Mouse (Mus musculus) MN1 (cell line): ENCODE data around the gene Ndel1.

ENCODE experiments used
- DNase-seq: peaks from one replicate; pipeline ENCODE4 v3.0.0-alpha.2; 2016; ENCODE audit warnings: low spot score

Ndel1 gene

GRCm38 (mm10) chr11:68871748-68872147, at the start of gene Ndel1:
TSS of gene Ndel1 (minus strand) at chr11:68871858.
- DNase-seq: no peak

DNA sequence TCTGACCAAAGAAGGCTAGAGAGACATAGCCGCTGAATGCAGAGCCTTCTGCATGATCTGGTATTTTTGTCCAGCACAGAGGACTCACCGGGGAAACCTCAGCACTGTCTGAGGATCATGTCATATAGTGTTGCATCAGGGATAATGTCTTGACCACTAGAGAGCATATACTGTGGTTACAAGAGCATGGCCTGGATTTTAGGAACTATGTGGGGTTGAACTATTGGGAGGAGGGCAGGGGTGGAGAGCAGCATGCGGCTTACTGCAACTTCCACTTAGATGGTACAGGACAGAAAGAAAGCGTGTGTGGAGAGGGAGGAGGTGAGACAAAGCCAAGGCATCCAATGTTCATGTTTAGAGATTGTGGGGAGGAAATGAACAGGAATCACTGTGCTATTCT, 42.9 kb upstream of the Ndel1 start:
- no peak for DNase-seq

GRCm38 (mm10) chr11:68911531-68912177, 40.0 kb upstream of the Ndel1 start:
- no peak for DNase-seq

- DNase-seq: no peak
Measured at GRCm38 (mm10) chr11:68908846-68909503, 37.3 kb upstream of the Ndel1 start.

DNA sequence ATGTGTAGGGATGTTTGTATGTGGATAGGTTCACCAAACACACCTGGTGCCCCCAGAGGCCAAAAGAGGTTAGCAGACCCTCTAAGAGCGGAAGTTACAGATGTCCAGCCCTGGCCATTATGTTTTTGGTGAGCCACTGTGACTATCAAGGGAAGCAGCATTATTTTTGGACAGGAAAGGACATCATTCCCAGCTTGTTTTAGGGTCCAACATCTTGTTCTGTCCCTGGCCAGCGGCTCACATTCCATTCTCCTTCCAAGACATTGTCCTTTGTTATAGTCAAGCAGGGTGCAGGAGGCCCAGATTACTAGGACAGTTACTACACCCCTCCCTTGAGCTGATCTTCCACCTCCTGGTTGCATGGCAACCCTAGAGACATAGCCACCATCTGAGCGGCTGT, 35.6 kb upstream of the Ndel1 start:
- DNase-seq: no peak

GRCm38 (mm10) chr11:68906461-68906790, 34.8 kb upstream of the Ndel1 start:
- DNase-seq: no peak

GRCm38 (mm10) chr11:68905665-68906460, 34.2 kb upstream of the Ndel1 start:
- no peak for DNase-seq

GRCm38 (mm10) chr11:68905138-68905531, 33.5 kb upstream of the Ndel1 start:
- DNase-seq: no peak

- peak; percentile 84 for DNase-seq
Measured at GRCm38 (mm10) chr11:68904375-68905137, 32.9 kb upstream of the Ndel1 start.

- no peak for DNase-seq
Measured at GRCm38 (mm10) chr11:68903775-68904174, 32.1 kb upstream of the Ndel1 start.

GRCm38 (mm10) chr11:68902823-68903222, 31.2 kb upstream of the Ndel1 start:
- no peak for DNase-seq

GRCm38 (mm10) chr11:68902367-68902766, 30.7 kb upstream of the Ndel1 start:
- DNase-seq: no peak

DNA sequence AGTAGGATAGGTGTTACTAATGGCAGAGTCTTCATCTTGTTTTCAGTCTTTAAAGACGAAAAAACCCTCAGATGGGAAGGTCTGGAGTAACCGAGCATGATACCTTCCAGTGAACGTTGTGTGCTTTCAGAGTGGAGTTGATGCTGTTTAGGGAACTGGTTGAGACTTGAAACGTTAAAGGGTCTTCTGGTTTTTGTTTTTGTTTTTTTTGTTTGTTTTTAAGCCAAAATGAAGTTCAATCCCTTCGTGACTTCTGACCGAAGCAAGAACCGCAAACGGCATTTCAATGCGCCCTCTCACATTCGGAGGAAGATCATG, 30.3 kb upstream of the Ndel1 start:
- no peak for DNase-seq

DNA sequence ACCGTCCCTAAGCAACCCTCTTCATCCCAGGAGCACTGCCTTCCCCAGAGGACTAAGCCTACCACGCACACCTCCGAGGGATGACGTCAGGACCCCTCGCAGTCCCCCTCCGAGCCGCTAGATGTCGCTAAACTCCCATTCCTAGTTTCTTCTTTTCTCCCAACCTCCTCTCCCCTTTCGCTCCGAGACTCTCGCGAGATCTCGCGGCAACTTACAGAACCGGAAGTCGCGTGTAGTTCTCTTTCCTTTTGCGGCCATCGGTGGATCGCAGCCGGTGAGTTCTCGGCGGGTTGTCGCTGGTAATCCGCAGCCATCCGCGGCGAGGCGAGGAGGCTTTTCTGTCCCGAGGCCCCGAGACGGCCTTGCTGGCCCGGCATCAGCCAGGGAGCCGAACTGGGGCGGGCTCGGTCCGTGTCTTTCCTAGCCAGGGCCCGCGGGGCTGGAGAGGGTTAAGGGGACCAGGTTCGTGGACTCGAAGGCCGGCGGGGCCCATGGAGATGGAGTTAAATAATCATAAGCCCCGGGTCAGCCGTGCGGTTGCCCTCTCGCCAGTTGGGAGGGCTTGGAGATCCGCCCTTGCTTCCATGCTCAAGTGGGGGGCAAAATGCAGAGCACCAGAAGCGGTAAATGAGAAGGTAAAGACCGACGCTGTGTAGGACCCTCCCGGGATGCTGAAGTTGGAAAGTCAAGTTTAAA, 29.8 kb upstream of the Ndel1 start, which contains the start of gene Rpl26:
Rpl26 (plus strand) TSS at position 233 of the 696 bp plus-strand sequence.
- DNase-seq: peak; percentile 98

DNA sequence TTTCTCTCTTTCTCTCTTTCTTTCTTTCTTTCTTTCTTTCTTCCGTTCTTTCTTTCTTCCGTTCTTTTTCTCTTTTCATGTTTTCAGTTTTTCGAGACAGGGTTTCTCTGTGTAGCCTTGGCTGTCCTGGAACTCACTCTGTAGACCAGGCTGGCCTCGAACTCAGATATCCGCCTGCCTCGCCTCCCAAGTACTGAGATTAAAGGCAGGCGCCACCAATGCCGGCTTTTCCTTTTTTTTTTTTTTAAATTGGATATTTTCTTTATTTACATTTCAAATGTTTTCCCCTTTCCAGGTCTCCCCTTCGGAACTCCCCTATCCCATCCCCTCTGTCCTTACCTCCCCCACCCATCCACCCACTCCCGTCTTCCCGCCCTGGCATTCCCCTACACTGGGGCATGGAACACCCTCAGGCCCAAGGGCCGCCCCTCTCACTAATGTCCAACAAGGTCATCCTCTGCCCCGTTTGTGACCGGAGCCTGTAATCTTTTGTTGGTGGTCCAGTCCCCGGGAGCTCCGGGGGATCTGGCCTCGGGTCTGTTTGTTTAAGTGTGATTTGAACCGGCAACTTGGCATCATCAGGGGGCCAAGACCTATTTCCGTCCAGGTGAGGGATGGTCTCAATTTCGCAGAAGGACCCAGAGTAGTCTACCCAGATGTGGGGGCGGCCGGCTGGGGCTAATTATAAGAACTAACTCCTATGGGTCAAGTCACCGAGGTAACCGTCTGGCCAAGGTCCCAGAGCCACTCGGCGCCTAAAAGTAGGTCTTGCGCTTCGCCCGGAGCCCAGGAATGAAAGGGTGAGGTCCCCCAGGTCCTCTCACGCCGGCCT, 29.1 kb upstream of the Ndel1 start:
- DNase-seq: no peak

DNA sequence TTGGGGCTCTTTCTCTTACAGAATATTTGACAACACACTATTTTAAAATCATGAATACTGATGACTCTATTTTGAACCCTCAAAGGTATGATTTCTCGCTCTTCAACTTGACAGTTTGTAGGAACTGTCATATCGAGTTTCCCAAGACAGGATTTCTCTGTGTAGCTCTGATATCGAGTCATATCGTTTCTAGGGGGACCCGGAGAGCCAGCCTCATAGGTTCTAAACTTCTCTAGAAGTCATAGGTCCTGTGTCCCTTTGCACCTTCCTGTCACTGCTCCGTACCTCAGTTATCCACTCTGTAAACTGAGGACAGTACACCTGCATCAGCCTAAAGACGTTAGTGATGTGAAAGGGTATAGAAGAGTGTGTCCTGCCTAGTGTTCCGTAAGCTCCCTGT, 28.2 kb upstream of the Ndel1 start:
- no peak for DNase-seq

DNA sequence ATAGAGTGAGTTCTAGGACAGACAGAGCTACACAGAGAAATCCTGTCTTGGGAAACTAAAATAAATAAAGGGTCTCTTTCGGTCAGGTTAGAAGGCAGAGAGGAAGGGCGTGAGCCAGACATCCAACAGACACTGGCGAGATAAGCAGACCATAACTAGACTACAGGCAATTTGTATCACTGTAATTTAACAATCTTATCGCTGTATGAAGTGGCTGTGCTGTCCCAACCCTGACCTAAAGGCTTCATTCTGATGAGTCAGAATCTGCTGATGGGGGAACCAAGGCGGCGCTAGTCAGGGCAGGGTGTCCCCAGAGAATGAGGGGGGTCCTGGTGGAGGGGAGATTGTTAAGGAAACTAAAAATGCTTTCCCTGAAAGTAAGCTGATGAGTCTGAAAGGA, 27.1 kb upstream of the Ndel1 start:
- DNase-seq: no peak

GRCm38 (mm10) chr11:68897838-68898237, 26.2 kb upstream of the Ndel1 start:
- DNase-seq: no peak

GRCm38 (mm10) chr11:68897120-68897519, 25.5 kb upstream of the Ndel1 start:
- peak; percentile 33 for DNase-seq

DNA sequence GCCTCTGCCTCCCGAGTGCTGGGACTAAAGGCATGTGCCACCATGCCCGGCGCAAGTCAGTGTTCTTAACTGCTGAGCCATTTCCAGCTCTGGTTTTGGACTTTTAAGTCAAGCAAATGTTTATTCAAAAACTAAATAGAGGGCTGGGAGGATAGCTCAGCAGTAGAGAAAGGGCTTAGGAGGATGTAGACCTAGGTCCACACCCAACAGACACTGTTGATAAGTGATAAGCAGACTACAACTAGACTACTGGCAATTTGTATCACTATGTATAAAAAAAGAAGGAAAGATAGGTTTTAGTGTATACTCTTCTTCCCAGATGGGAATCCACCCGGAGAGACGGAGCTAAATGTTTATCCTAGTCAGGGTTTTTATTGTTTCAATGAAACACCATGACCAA, 24.6 kb upstream of the Ndel1 start:
- DNase-seq: no peak

- no peak for DNase-seq
Measured at GRCm38 (mm10) chr11:68893911-68894464, 22.3 kb upstream of the Ndel1 start.
